Mouse (Mus musculus) retina, postnatal 7 days (tissue): ENCODE results near the gene Slc24a2.
A peak's percentile ranks its signal among the peaks of the same experiment; 100 is the strongest.

ENCODE experiments used
- DNase-seq: peaks from one replicate; pipeline ENCODE4 v3.0.0-alpha.2; 2012; ENCODE audit warnings: low read depth, low spot score

Gene Slc24a2

GRCm38 (mm10) chr4:87229960-87230551, at the start of gene Slc24a2:
Gene Slc24a2, minus strand, starts transcription at chr4:87230477.
- DNase-seq, result peak; percentile 31

GRCm38 (mm10) chr4:87274825-87275224, 44.5 kb upstream of the Slc24a2 start:
- no peak for DNase-seq

- no peak for DNase-seq
Measured at GRCm38 (mm10) chr4:87274276-87274675, 44.0 kb upstream of the Slc24a2 start.

GRCm38 (mm10) chr4:87273476-87273875, 43.2 kb upstream of the Slc24a2 start:
- no peak for DNase-seq

GRCm38 (mm10) chr4:87229224-87229959, 885 bp downstream of the Slc24a2 start:
- DNase-seq, result peak; percentile 4

GRCm38 (mm10) chr4:87221586-87221985, 8.7 kb downstream of the Slc24a2 start:
- no peak for DNase-seq

- no peak for DNase-seq
Measured at GRCm38 (mm10) chr4:87218196-87218595, 12.1 kb downstream of the Slc24a2 start.

GRCm38 (mm10) chr4:87211344-87211978, 18.8 kb downstream of the Slc24a2 start:
- no peak for DNase-seq

- no peak for DNase-seq
Measured at GRCm38 (mm10) chr4:87210533-87210932, 19.7 kb downstream of the Slc24a2 start.

- DNase-seq, result no peak
Measured at GRCm38 (mm10) chr4:87202081-87202480, 28.2 kb downstream of the Slc24a2 start.

GRCm38 (mm10) chr4:87201229-87201628, 29.0 kb downstream of the Slc24a2 start:
- DNase-seq, result no peak

GRCm38 (mm10) chr4:87184147-87184930, 45.9 kb downstream of the Slc24a2 start:
- no peak for DNase-seq

GRCm38 (mm10) chr4:87177116-87177515, 53.2 kb downstream of the Slc24a2 start:
- no peak for DNase-seq

GRCm38 (mm10) chr4:87163945-87164344, 66.3 kb downstream of the Slc24a2 start:
- no peak for DNase-seq

GRCm38 (mm10) chr4:87158053-87158452, 72.2 kb downstream of the Slc24a2 start:
- no peak for DNase-seq

GRCm38 (mm10) chr4:87151990-87152389, 78.3 kb downstream of the Slc24a2 start:
- DNase-seq, result no peak

- DNase-seq, result no peak
Measured at GRCm38 (mm10) chr4:87149584-87149983, 80.7 kb downstream of the Slc24a2 start.

GRCm38 (mm10) chr4:87141590-87142365, 88.5 kb downstream of the Slc24a2 start:
- DNase-seq, result peak; percentile 31

GRCm38 (mm10) chr4:87140901-87141300, 89.4 kb downstream of the Slc24a2 start:
- no peak for DNase-seq

GRCm38 (mm10) chr4:87132525-87132924, 97.8 kb downstream of the Slc24a2 start:
- no peak for DNase-seq

- DNase-seq, result no peak
Measured at GRCm38 (mm10) chr4:87126756-87127155, 103.5 kb downstream of the Slc24a2 start.
